Mouse (Mus musculus): ENCODE measurements around the gene Gm21983.

Gene Gm21983

DNA sequence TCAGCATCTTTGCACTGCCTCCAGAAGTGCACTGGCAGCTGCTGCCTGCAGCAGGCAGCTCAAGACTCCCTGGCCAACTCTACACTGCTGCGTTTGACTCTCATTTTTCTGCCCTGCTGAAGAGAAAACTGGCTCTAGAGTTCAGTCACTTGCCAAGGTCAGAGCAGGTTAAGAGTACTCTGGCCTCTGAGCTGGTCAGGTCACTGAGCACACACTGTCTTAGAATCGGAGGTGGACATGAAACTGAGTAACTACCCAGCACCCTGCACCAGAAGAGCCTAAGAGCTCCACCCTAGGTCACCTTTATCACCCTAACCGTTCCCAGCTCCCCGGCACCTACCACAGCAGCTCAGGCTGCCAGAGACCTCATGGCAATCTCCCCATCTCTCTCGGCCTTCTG, 5.1 kb upstream of the Gm21983 start:
- DNase-seq (ENCODE audit: low spot score), result no peak

DNA sequence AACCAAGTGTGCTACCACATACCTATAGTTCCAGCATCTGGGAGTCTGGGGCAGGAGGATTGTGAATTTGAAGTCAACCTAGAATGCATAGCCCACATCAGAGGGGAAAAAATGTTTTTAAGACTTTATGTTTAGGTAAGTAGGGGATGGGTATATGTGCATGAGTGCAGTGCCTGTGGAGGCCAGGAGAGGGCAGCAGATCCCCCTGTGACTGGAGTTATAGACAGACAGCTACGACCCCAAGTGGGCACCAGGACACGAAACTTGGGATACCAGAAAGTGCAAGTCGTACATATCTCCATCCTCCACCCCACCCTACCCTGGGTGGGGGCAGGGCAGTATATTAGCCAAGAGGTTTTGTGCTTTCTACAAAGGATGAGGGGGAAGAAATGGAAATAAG, 4.1 kb upstream of the Gm21983 start:
- peak; percentile 68 for DNase-seq (ENCODE audit: low spot score)

DNA sequence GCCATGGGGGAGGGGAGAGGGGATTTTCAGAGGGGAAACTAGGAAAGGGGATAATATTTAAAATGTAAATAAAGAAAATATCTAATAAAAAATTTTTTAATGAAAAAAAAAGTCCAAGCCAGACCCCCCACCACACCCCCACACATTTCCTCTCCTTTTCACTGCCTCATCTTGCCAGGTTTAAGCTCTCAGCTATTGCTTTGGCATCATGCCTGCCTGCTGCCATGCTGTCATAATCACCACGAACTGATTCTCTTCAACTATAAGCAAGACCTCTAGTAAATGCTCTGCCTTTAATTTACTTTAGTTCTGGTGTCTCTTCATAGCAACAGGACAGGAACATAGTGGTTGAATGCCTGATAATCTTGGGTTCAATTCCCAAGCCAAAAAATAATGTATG, 1.6 kb upstream of the Gm21983 start:
- no peak for DNase-seq (ENCODE audit: low spot score)

DNA sequence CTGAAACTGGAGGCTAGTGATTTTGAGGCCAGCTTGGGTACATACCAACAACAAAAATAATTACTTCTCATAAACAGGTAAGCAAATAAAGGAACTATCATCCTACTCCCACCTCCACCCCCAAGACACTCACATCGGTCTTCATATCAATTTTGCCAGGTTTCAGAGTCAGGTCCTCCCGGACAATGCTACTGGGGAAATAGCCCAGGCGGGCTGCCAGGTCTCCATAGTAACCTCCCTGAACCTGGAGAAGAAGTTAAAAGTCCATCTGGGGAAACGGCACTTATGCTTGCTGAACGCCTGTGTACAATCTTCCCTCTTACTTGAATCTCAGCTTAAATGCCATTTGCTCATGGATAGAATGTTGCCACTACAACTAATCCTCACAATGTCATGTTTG, 850 bp downstream of the Gm21983 start:
- DNase-seq (ENCODE audit: low spot score), result peak; percentile 69

DNA sequence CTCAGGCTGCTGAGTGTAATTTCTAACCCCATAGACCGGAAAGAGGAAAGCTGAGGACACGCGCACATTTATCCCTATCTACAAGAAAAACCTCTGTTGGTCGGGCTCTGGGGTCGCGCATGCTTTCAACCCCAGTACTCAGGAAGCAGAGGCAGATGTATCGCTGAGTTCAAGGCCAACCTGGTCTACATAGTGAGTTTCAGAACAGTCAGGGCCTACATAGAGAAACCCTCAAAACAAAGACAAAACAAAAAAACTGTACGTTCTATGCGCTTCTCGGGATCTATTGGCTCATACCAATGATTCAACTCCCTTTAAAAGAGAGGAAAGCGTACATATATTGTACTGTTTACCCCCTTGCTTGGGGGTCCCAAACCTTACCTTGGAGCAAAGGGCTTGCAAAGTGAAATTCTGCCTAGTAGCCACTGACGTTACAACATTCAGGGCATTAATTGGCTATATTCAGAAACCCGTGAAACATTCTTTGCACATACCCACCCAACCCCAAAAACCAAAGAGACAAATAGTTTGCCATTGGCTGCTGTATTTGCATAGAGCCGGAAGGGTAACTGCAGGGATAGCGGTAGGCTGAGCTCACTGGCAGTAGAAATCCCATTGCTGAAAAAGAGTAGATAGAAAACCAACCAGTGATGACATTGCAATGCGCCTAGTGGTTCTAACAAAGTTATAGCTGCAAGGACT, 1.5 kb downstream of the Gm21983 start:
- DNase-seq (ENCODE audit: low spot score), result no peak

DNA sequence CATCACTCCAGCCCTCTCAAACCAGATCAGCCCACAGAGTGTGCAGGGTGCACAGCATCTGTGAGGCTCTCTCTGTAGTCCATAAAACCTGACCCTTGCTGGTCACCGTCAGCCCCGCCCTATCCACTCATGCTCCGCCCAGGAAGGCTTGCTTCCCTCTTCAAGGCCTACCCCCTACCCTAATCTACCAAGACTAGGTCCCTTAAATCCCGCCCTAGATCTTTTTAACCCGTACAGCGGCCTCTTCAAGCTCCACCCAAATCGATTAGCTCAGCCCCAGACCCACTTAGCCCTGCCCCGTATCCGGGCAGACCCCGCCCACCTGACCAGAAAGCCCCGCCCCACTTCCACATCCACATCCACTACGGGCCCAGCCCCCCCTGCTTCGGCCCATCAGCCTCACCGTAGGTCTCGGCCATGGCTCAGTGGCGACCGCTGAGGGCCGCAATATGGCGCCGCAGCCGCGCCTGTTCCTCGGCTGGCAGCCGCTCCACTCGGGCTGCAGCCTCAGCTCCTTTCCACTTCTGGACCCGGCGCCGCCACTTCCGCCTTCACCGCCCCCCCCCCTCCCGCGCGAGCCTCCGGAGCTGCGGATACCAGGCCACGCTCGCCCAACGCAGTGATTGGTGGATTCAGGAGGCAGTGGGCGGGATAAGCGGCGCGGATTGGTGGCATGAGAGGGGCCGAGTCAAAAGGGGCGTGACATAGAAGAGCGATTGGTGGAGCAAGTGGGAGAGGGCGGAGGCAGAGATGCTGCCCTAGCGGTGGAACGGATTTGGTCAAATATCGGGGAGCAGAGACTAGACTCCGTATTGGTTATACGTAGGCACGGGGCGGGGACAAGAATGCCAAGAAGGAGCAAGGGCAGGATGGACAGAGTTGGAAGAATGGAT, 2.3 kb downstream of the Gm21983 start, which contains the start of gene Rab4b:
Gene Rab4b, minus strand, starts transcription at position 573 of the 893 bp plus-strand sequence.
- DNase-seq (ENCODE audit: low spot score), result peak; percentile 98

DNA sequence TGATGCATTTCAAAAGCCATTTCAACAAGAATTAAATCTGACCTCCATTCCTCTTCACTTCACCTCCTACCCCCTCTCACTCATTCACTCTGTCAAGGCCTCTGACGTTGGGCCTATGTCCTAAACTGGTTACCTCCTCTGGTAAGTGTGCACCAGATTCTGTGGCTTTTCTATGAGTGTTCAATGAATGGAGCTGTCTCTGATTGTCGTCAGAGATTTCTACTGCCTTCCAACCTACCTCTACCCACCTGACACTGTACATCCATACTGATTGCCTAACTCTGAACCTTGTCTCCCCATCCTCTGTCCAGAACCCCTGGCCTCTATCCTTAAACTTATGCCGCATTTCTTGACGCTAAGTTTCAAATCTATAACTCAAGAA, 3.0 kb downstream of the Gm21983 start:
- no peak for DNase-seq (ENCODE audit: low spot score)

DNA sequence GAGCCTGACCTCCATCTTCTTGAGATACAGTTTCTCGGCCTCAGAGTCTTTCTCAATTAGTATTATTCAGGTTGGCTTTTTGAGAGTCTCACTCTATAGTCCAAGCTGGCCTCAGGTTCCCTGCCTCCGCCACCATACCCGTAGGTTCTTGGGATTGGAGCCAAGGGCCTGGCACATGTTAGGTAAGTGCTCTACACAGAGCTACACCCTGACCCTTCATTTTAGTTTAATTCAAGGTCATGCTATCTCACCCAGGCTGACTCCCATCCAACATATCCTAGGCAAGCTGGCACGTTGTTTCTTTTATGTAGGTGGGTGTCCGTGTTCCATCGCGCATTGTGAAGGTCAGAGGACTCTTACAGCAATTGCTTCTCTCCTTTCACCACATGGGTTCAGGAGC, 6.0 kb downstream of the Gm21983 start:
- DNase-seq (ENCODE audit: low spot score), result peak; percentile 66

DNA sequence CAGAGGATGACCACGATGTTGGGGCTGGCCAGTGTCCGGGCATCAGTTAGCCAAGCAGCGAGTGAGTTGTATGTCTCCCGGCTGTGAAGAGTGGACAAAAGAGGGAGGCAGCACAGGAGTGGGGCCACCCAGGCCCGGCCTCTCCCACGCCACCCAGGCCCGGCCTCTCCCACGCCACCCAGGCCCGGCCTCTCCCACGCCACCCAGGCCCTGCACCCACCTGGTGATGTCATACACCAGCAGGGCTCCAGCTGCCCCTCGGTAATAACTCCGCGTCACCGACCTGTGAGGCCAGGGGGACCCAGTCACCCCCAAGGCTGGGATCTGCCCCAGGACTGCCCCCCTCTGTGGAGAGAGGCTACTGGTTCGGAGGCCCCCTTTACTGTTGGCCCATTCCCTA, 6.4 kb downstream of the Gm21983 start:
- peak; percentile 74 for DNase-seq (ENCODE audit: low spot score)

DNA sequence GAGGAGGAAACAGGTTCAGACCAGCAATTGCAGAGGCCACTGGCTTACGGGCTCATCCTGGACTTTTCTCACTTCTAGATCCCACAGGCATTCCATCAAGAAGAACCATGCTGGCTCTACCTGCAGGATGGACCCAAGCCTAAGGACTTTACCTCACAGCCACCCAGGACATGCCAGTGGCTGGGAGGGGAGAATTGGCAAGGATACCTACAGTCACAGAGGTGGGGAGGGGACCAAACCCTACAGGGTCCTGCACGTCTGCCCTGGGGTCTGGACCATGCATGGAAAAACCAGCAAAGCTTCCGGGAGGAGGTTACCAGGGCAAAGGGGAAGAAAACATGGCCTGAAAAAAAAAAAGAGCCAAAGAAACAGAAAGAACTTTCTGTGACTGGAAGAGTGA, 9.9 kb downstream of the Gm21983 start:
- no peak for DNase-seq (ENCODE audit: low spot score)

DNA sequence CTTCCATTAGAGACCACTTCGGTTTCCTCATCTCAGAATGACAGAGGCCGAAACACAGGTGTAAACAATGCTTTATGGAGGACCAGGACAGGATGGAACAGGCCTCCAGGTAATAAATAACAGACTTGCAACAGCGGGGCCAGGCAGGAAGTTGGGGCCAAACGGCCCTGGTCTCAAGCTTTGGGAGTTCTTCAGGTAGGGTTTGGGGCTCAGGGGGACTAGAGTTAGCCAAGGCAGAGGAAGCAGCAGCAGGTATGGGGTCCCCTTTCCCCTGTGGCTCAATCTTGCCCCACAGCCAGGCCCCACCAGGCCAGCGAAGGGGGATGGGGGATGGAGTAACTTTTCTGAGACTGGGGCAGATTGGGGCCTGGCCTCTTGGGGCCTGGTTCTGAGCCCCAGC, 12.5 kb downstream of the Gm21983 start:
- DNase-seq (ENCODE audit: low spot score), result no peak

DNA sequence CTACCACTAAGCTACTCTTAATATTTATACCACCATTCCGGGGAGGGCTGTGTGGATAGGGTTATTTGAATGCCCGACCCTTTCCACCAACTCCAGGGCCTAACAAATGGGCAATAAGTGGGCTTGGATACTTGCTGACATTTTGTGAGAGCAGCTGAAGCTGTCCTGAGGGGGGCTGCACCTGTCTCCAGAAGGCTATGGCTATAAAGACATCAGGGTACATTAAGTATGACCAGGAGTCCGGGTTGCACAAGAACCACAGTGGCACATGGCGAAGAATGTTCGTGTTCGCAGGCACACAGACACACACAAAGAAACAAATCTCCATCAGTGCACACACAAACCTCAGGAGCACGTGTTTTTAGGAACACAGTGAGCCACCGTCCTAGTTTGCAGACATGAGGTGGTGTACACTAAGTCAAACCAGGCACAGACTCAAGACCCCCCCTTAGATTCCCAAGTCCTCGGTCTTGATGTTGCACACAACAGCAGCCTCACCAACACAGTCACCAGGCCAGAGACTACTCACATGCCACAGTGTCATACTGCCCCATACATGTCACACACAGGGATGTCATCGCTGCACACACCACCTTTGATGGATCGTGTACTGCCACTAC, 13.3 kb downstream of the Gm21983 start:
- no peak for DNase-seq (ENCODE audit: low spot score)

DNA sequence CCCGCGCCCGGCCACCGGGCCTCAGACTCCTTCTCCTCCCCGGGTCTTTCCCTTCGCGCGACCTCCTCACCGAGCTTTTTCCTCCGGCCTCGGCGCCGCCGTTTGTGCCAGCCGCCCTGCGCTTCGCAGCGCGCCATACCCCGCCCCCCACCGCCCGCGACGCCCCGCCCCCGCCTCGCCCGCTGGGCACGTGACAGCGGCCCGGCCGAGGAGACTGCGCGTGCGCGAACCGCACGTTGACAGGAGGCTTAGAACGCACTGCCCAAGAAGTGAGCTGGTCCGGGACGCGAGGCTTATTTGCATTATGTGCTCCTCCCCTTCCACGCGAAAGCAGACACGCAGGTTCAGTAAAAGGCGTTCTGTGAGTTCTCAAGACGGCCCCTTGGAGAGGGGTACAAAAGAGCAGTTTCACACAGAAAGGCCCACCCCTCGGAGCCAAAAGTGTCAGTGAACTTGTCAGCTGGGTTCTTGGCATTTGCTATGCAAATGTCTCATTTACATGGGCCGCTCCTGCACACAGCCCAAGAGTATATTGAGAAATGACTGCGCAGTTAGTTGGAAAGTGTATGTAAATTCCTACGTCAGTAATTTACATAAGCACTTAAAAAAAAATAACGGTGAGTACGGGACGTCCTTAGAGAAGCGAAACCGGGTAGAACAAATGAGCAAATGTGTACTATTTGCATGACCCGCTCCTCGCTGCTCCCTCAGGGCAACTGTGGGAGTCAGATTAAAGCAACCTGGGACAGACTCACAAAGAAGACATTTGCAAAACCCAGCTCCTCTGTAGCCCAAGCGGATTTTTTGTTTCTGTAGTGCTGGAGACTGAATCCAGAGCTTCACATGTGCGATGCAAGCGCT, 14.0 kb downstream of the Gm21983 start, which contains the start of gene Egln2:
Gene Egln2, minus strand, starts transcription at position 189 of the 861 bp plus-strand sequence.
- peak; percentile 98 for DNase-seq (ENCODE audit: low spot score)

DNA sequence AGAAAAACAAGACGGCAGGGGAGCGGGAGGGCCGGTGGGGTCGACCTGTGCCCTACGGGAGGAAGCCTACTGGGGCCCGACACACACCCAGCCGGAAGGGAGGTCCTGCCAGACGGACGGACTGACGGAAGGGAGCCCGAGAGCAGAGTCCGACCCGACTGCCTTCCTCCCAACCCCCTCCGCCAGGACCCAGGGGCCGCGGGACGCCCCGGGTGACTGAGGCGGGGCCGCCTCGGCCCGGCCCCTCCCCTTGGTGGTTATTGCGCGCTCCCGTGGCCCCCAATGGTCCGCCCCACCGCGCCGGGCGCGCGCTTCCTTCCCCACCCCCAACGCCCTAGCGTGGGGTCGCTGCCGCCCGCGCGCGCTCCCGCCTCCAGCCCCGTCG, 14.7 kb downstream of the Gm21983 start:
- DNase-seq (ENCODE audit: low spot score), result peak; percentile 93

DNA sequence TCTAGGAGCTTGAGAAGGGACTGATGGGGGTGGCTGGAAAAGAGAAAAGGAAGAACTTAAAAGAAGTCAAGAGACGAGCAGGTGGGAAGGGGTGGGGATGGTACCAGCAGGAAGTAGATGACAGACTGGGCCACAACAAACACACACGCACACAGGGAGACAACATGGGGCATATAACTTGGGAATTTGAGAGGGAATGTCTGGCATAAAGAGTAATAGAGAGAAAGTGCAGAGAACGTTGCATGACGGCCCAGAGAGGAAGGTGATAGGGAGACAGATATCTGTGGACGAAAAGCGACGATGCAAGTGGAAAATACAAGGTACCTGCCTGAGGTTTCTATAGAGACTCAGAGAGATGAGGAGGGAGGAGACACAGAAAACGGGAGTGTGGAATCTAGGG, 15.2 kb downstream of the Gm21983 start:
- no peak for DNase-seq (ENCODE audit: low spot score)

DNA sequence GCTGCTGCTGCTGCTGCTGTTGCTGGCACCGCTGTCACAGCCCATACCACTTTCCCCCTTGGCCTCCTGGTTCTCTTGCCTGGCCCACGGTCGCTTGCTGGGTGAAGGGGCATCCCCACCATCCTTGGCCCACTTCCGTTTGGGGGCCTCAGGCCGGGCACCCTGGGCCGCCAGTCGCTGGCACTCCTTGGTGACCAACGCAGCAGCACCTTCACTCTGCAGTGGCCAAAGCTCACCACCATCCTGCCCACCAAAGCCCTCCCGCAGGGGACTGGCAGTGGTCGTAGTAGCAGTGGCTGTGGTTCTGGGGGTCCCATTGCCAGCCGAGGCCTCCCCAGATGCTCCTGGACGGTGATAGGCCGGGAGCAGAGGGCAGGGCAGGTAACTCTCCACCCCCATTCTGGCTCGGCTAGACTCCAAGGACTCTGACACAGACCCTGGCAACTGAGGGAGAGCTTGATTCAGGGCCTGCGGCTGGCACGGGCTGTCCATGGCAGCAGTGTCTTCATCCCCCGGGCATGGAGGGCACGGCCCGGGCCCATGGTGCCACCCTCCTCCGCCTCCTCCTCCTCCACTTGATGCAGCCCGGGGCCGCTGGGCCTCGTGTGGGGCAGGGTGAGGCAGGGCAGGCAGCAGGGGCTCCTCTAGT, 15.8 kb downstream of the Gm21983 start:
- DNase-seq (ENCODE audit: low spot score), result peak; percentile 68

DNA sequence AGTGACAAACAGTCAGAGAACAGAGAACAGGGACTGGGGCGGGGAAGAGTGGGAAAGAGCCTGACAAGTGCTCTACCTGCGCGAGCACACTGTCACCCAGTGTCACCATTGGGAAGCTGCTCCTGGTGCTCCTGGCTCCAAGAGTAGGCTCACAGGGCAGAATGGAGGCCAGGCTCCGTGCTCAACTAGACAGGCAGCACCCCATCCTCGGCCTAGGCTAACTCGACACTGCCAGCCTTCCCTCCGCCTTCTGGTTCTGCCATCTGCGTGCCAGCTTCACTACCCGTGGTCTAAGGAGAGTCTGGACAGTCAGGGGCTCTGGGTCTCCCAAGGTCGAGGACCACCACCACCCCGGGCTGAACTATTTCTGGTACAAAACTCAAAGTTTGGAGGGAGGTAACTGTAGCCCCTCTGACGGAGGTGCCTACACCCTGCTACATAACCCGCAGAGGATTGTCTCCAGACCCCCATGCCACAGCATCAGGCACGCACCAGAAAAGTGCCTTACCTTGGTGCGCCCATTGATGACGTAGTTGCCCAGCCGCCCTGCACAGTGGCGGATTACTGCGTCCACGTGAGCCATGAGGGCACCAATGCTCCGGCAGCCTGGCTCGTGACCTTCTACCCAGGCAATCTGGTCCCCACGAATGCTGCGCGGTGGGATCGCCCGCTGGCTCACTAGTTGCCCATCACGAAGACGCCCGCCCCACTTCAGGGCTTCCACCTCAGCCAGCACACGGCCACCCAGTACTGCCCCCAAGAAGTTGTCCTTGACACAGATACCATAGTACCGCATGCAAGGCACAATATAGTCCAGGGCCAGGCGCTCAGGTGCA, 16.6 kb downstream of the Gm21983 start:
- peak; percentile 64 for DNase-seq (ENCODE audit: low spot score)

DNA sequence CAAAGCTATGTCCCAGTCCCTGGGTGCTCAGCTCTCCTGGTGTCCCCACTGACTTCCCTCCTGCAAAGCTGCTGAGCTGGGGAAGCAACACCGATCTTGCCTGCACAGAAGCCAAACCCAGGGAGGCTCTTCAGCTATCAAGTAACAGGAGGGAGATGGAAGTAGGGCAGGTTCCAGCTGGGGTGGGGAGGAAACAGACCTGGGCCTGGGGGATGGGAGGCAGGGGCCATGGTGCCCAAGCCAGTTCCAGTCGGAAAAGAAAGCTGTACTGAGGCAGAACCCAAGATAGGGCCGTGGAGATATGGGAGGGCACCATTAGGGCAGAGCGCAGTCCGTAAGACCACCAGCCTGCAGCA, 17.5 kb downstream of the Gm21983 start:
- no peak for DNase-seq (ENCODE audit: low spot score)

DNA sequence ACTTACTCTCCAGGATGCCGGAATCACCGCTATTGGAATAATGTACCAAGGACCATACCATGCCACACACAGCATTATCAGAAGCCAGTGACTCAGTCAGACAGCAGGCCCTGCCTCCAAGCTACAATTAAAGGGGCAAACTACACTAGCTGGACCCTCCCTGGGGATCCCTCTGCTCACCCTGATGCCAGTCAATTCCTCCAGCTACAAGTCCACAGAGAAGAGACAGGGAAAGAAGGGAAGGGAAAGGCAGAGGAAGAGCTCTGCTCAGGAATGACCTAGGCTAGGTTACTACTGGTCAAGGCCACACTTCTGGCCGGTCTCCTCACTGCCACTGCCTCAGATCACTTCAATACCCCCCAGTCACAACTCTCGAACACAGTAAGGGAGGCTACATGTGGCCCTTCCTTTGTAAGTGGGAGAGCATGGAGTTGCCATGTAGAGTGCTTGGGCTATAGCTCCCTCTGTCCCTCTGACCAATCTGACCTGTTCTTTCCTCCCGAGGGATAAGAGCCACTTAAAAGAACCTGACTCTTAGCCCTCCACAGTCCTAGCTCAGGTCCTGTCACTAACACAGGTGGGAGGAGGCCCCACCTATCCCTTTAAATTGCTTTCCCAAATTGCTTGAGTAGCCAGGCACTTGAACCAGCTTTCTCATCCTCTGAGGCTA, 18.0 kb downstream of the Gm21983 start:
- DNase-seq (ENCODE audit: low spot score), result peak; percentile 37

DNA sequence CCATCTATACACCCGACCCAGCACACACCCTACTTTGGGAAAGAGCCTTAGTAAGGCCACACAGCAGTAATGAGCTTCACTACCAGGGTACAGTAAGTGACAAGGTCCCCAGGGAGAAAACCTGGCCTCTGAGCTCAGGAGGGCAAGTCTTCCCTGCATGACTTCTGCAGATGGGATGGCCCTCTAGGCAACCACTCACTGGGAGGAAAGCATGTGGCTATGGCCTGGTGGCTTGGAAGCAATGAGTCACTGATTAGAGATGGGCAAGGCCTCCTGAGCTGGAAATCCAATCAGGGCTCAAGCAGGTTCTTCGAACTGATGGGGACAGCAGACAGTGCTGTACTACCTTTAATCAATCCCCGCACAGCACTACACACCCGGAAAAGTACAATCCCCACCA, 19.1 kb downstream of the Gm21983 start:
- DNase-seq (ENCODE audit: low spot score), result peak; percentile 38

Measured in testis, postnatal 10 days (tissue).